Mouse (Mus musculus): ENCODE results near the gene Rbm10.

- TF ChIP-seq POLR2A (IDR thresholded peaks at IDR 0.05; ENCODE audit: control insufficient read depth in 1 of 2, insufficient read depth in 1 of 2, low read depth in 1 of 2, low read length in 2 of 2, poor library complexity in 1 of 2) (no peak), TBP (IDR thresholded peaks at IDR 0.05; ENCODE audit: low read depth, low read length) (no peak), CTCF (IDR thresholded peaks at IDR 0.05 in 2 of 3, conservative IDR thresholded peaks at IDR 0.05 in 1 of 3; ENCODE audit: control insufficient read depth in 1 of 3, insufficient read depth in 1 of 3, low read depth in 2 of 3, low read length in 3 of 3, poor library complexity in 1 of 3, severe bottlenecking in 1 of 3) (no peak), EP300 (IDR thresholded peaks at IDR 0.05; ENCODE audit: low read depth in 1 of 2, low read length in 2 of 2) (no peak), TAL1 (IDR thresholded peaks at IDR 0.05; ENCODE audit: low read length) (no peak), POLR2AphosphoS5 (IDR thresholded peaks at IDR 0.05; ENCODE audit: borderline replicate concordance, low read depth, low read length) (no peak), MXI1 (IDR thresholded peaks at IDR 0.05; ENCODE audit: low read depth, low read length) (no peak), NELFE (IDR thresholded peaks at IDR 0.05; ENCODE audit: low read depth, low read length) (no peak), ZNF384 (IDR thresholded peaks at IDR 0.05; ENCODE audit: low read depth, low read length) (no peak), POLR2AphosphoS2 (IDR thresholded peaks at IDR 0.05; ENCODE audit: low read length) (no peak), ELF1 (IDR thresholded peaks at IDR 0.05; ENCODE audit: low read depth, low read length) (no peak), E2F4 (IDR thresholded peaks at IDR 0.05; ENCODE audit: borderline replicate concordance, low read depth, low read length) (no peak), CHD2 (IDR thresholded peaks at IDR 0.05; ENCODE audit: low read length) (no peak), MYC (IDR thresholded peaks at IDR 0.05; ENCODE audit: low read depth, low read length) (no peak)
These were observed 8.8 kb upstream of the Rbm10 start for GRCm38 (mm10) chrX:20608500-20608899.

Data from MEL (cell line).